Mouse (Mus musculus) myocyte (in vitro differentiated cells): ENCODE data around the gene Tex2. TPM values are rescaled to one million over a fixed set of nuclear protein-coding genes. Genes with fewer than 3 reads are reported as not detected.

Experiments used
- H3K27me3 ChIP-seq: one replicate; pipeline ENCODE4 v1.6.1; 2011; ENCODE audit not compliant: control insufficient read depth, insufficient read depth, insufficient read length
- H3K36me3 ChIP-seq: one replicate; pipeline ENCODE4 v1.6.1; 2011; ENCODE audit not compliant: control insufficient read depth, insufficient read depth
- H3K4me2 ChIP-seq: one replicate; pipeline ENCODE4 v1.6.1; 2011; ENCODE audit warnings: low read depth, control low read depth
- H3K4me3 ChIP-seq: one replicate; pipeline ENCODE4 v1.5.1; 2011; ENCODE audit warnings: mild to moderate bottlenecking, control low read depth, moderate library complexity
- H3K79me2 ChIP-seq: one replicate; pipeline ENCODE4 v1.6.1; 2011; ENCODE audit not compliant: control insufficient read depth, insufficient read depth
- H3ac ChIP-seq: one replicate; pipeline ENCODE4 v1.6.1; 2011; ENCODE audit not compliant: control insufficient read depth, insufficient read length
- CEBPB ChIP-seq: IDR thresholded peaks from 2 replicates; pipeline ENCODE4 v1.6.1; 2011; ENCODE audit warnings: mild to moderate bottlenecking, moderate library complexity; ENCODE audit not compliant: poor library complexity, insufficient read depth, severe bottlenecking
- E2F4 ChIP-seq: IDR thresholded peaks from one replicate; pipeline ENCODE4 v1.6.1; 2011; ENCODE audit warnings: mild to moderate bottlenecking, control low read depth, moderate library complexity; ENCODE audit not compliant: insufficient read depth
- MAX ChIP-seq: IDR thresholded peaks from one replicate; pipeline ENCODE4 v1.6.1; 2011; ENCODE audit warnings: low read depth, mild to moderate bottlenecking, control low read depth
- MYOD1 ChIP-seq, 3 experiments: IDR thresholded peaks; one replicate each; pipeline ENCODE4 v1.6.1; 2011; ENCODE audit warnings: control low read depth in 2 of 3, low read depth in 2 of 3, mild to moderate bottlenecking in 2 of 3, moderate library complexity in 1 of 3; ENCODE audit not compliant: insufficient read length in 2 of 3, control insufficient read depth in 1 of 3
- MYOG ChIP-seq, 3 experiments: IDR thresholded peaks; one replicate each; pipeline ENCODE4 v1.6.1; 2011; ENCODE audit warnings: control low read depth in 2 of 3, low read depth in 2 of 3, mild to moderate bottlenecking in 2 of 3; ENCODE audit not compliant: insufficient read length in 2 of 3, control insufficient read depth in 1 of 3, insufficient read depth in 1 of 3
- POLR2A ChIP-seq: IDR thresholded peaks from one replicate; pipeline ENCODE4 v1.6.1; 2011; ENCODE audit warnings: low read depth, mild to moderate bottlenecking, control low read depth, moderate library complexity; ENCODE audit not compliant: insufficient read length
- POLR2AphosphoS2 ChIP-seq: IDR thresholded peaks from one replicate; pipeline ENCODE4 v1.6.1; 2011; ENCODE audit warnings: low read depth, control low read depth; ENCODE audit not compliant: insufficient read length
- REST ChIP-seq: IDR thresholded peaks from one replicate; pipeline ENCODE4 v1.6.1; 2011; ENCODE audit warnings: mild to moderate bottlenecking, control low read depth, moderate library complexity; ENCODE audit not compliant: insufficient read depth, insufficient read length
- SRF ChIP-seq: IDR thresholded peaks from one replicate; pipeline ENCODE4 v1.6.1; 2011; ENCODE audit warnings: low read depth; ENCODE audit not compliant: control insufficient read depth, insufficient read length
- TCF12 ChIP-seq: IDR thresholded peaks from one replicate; pipeline ENCODE4 v1.6.1; 2011; ENCODE audit warnings: mild to moderate bottlenecking, control low read depth; ENCODE audit not compliant: poor library complexity, insufficient read depth, severe bottlenecking
- TCF3 ChIP-seq: IDR thresholded peaks from one replicate; pipeline ENCODE4 v1.6.1; 2011; ENCODE audit warnings: low read depth, control low read depth; ENCODE audit not compliant: insufficient read length
- USF1 ChIP-seq: IDR thresholded peaks from one replicate; pipeline ENCODE4 v1.6.1; 2011; ENCODE audit warnings: low read depth, mild to moderate bottlenecking, control low read depth, moderate library complexity
- polyA plus RNA-seq: library from polyadenylated mRNA; unstranded; fragments of >200 nt; fragmentation: generic; extraction: Trizol; gene quantifications from one replicate; pipeline ENCODE4 v1.2.1, GENCODE M21; 2012; ENCODE audit warnings: missing spikeins

The Tex2 gene
- polyA plus RNA-seq, 1 experiment = 7.0 TPM

DNA sequence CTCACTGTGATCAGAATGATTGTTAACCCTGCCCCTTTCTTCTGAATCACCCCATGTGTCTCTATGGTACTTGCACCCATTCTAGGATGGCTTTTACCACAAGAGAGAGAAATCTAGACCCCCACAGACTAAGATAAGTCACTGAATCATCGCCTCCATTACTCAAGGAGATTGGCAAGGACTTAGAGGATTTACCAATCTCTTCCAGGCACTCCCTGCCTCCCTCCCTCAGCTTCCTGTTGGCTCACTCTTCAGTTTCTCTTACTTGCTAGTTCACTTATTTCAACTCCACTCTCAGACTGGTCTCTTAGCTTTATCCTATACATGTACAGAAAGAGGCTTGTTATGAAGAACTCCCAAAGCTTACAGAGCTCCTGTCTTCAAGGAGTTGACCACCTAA lies 137.9 kb downstream of the Tex2 start:
- Histone ChIP-seq H3K4me3 (no peak overlapping the region), H3K4me2 (peak overlapping the region; percentile 64), H3ac (no peak overlapping the region), H3K36me3 (no peaks in the 10 kb centered on the region), H3K79me2 (peaks cover 100% of the 10 kb centered on the region), H3K27me3 (no peaks in the 10 kb centered on the region)
- TF ChIP-seq TCF3 = no peak
- no peak for TF ChIP-seq MYOD1 (IDR thresholded peaks at IDR 0.05; ENCODE audit: control insufficient read depth in 1 of 3, insufficient read length in 2 of 3, low read depth in 2 of 3)
- TF ChIP-seq CEBPB = 0 out of 2 replicates have a peak, but pooled peaks have one; percentile 36
- no peak for TF ChIP-seq MYOG (IDR thresholded peaks at IDR 0.05; ENCODE audit: control insufficient read depth in 1 of 3, insufficient read depth in 1 of 3, insufficient read length in 2 of 3, low read depth in 2 of 3)
- TF ChIP-seq MAX = no peak
- no peak for TF ChIP-seq TCF12
- TF ChIP-seq USF1 = no peak
- TF ChIP-seq E2F4 = no peak
- TF ChIP-seq REST = no peak

DNA sequence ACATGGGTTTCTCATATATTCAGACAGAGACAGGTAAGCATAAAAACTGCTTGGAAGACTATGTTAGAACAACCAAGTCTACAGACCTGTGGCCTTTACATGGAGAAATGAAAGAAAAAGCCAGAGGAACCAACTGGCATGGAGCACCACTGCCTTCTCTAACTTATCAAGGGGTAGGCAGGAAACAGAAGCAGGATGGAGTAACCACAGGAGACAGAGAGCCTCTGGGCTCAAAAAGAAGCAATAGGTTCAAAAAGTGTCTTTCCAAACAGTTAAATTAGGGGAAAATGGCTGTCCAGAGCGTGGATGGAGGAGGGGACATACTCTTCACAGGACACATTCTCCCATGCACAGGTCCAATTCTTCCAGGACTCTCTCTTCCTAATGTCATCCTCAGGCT lies 141.6 kb downstream of the Tex2 start:
- TF ChIP-seq USF1 (no peak), CEBPB (no peak), SRF (no peak), TCF3 (no peak), REST (no peak)
- Histone ChIP-seq H3K4me3 (no peak overlapping the region), H3ac (no peak overlapping the region), H3K4me2 (peak overlapping the region; percentile 39), H3K79me2 (peaks cover 99% of the 10 kb centered on the region), H3K27me3 (no peaks in the 10 kb centered on the region), H3K36me3 (no peaks in the 10 kb centered on the region)

DNA sequence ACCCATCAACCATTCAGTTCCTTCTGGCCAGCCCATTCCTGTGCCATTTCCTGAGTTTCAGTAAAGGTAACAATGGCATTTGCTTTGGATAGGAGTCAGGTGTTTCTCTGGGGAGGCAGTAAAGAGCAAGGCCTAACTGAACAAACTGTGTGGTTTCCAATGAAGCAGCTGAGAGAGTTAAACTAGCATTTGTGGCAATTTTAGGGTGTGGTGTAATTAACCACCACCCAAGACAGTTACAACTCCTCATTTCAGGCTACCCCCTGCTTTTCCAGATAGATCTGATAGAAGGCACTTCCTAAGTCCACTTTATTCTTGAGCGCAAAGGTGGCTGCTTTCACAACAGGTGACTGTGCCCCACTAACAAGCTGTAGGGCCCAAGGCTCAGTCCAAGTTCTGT lies 144.7 kb downstream of the Tex2 start:
- H3K36me3 ChIP-seq = no peaks in the 10 kb centered on the region
- H3K79me2 ChIP-seq = peaks cover 99% of the 10 kb centered on the region
- H3ac ChIP-seq = no peak overlapping the region
- TF ChIP-seq USF1 (no peak), MAX (no peak), POLR2AphosphoS2 (no peak), E2F4 (no peak), MYOG (IDR thresholded peaks at IDR 0.05; ENCODE audit: control insufficient read depth in 1 of 3, insufficient read depth in 1 of 3, insufficient read length in 2 of 3, low read depth in 2 of 3) (no peak), CEBPB (no peak), TCF3 (no peak), REST (no peak), MYOD1 (IDR thresholded peaks at IDR 0.05; ENCODE audit: control insufficient read depth in 1 of 3, insufficient read length in 2 of 3, low read depth in 2 of 3) (no peak), TCF12 (no peak), SRF (no peak), POLR2A (no peak)
- no peaks in the 10 kb centered on the region for H3K27me3 ChIP-seq
- H3K4me3 ChIP-seq = no peak overlapping the region
- H3K4me2 ChIP-seq = peak overlapping the region; percentile 45

DNA sequence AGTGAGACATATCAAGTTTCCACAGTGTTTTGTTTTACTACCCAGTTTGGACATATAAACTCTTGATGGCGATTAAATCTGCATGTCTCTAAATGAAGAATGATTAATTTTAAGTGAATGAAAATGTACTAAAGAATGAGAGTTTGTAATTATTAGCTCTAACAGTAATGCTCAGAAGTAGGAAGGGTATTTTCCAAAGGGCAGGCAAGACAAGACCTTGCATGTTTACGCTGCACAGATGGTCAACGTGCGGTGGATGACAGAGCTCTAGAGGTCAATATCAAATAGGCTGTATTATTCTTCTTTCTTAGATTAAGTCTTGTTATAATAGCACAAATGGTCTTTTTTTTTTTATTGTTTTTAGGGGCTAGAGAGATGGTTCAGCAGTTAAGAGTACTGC lies 147.3 kb downstream of the Tex2 start:
- Histone ChIP-seq H3K27me3 (no peaks in the 10 kb centered on the region), H3K79me2 (peaks cover 99% of the 10 kb centered on the region), H3K4me3 (no peak overlapping the region), H3ac (no peak overlapping the region), H3K36me3 (no peaks in the 10 kb centered on the region), H3K4me2 (no peak overlapping the region)
- TF ChIP-seq MYOD1 (IDR thresholded peaks at IDR 0.05; ENCODE audit: control insufficient read depth in 1 of 3, insufficient read length in 2 of 3, low read depth in 2 of 3) (no peak), TCF3 (no peak), E2F4 (no peak), SRF (no peak), POLR2AphosphoS2 (no peak), USF1 (no peak), MAX (no peak)

DNA sequence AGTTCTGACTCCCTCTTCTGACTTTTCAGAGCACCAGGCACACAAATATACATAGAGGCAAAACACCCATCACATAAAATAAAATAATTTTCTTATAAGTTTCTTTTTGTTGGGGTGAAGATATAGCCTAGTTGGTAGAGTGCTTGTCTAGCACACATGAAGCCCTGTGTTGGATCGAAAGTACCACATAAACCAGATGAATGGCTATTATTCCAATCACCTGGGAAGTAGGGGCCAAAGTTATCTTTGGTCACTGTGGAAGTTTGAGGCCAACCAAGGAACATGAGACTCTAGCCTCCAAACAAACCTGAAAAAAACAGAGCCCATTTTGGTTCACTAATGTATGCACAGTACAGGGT lies 147.7 kb downstream of the Tex2 start:
- Histone ChIP-seq H3K36me3 (no peaks in the 10 kb centered on the region), H3K4me3 (no peak overlapping the region), H3K4me2 (no peak overlapping the region), H3K27me3 (no peaks in the 10 kb centered on the region), H3K79me2 (peaks cover 99% of the 10 kb centered on the region), H3ac (no peak overlapping the region)
- no peak for TF ChIP-seq MYOD1 (IDR thresholded peaks at IDR 0.05; ENCODE audit: control insufficient read depth in 1 of 3, insufficient read length in 2 of 3, low read depth in 2 of 3)
- no peak for TF ChIP-seq CEBPB
- TF ChIP-seq MAX = no peak
- TF ChIP-seq REST = no peak
- no peak for TF ChIP-seq SRF
- no peak for TF ChIP-seq MYOG (IDR thresholded peaks at IDR 0.05; ENCODE audit: control insufficient read depth in 1 of 3, insufficient read depth in 1 of 3, insufficient read length in 2 of 3, low read depth in 2 of 3)
- TF ChIP-seq TCF12 = no peak
- TF ChIP-seq POLR2A = no peak
- TF ChIP-seq USF1 = no peak
- no peak for TF ChIP-seq E2F4
- TF ChIP-seq TCF3 = no peak
- TF ChIP-seq POLR2AphosphoS2 = no peak
